In the genomic region with DNA sequence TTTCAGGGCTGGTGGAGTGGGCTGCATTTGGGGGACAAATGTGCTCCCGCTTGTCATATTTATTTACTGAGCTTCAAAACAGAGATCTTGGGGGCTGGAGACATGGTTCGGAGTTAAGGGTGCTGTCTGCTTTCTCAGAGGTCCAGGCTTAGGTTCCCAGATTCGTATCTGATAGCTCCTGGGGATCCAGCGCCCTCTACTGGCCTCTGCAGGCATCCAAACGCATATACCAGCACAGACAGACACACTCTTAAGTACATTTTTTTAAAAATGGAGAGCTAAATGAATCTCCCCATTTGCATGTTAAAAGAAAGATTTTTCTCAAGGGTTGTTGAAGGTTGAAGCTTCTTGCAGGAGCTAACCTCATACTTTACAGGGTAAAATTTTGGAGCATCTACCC, we compare ENCODE assay signal across 14 mouse cellular contexts. TPM values are rescaled to one million over a fixed set of nuclear protein-coding genes. Genes with fewer than 3 reads are reported as not detected.
DNase-seq lines count a peak whose midpoint lies in the region; ATAC-seq and TF ChIP-seq lines count a peak whose summit lies in the region.
"Had no signal": no experiment of that assay in that cellular context is flagged by ENCODE, and none has a peak within 500 bp of the region (broad histone marks: within the 10 kb centered on the region; RNA-seq: fewer than 3 reads in every experiment).

No protein-coding gene starts in this region.

- 0 out of 2 replicates have a peak, but pooled peaks cover 6% of the 10 kb centered on the region for H3K4me1 ChIP-seq in intestine, postnatal 0 days (replicated peaks; ENCODE audit: control insufficient read depth, insufficient read depth, low read length)
- H3K4me1 ChIP-seq in intestine, embryonic 15.5 days (replicated peaks): peaks cover 8% of the 10 kb centered on the region; the same call in 1 of the 2 replicates
- H3K4me1 ChIP-seq in neural tube, embryonic 13.5 days (replicated peaks): 0 out of 2 replicates have a peak, but pooled peaks cover 6% of the 10 kb centered on the region
- peaks cover 9% of the 10 kb centered on the region for H3K4me1 ChIP-seq in E14TG2a.4 (replicated peaks; ENCODE audit: low read depth, low read length)
- peaks cover 1% of the 10 kb centered on the region; the same call in 1 of the 2 replicates for H3K4me1 ChIP-seq in bone marrow, adult 2 months (ENCODE audit: control insufficient read depth, insufficient read depth, low read length)
- H3K4me1 ChIP-seq in hindbrain, embryonic 16.5 days (ENCODE audit: control insufficient read depth, insufficient read depth, low read depth, low read length): no peaks in the 10 kb centered on the region; the same call in 1 of the 2 replicates

- H3K9ac ChIP-seq in intestine, postnatal 0 days (ENCODE audit: low read depth, low read length): no peak overlapping the region
- no peak overlapping the region for H3K9ac ChIP-seq in intestine, embryonic 15.5 days
- no peak overlapping the region for H3K9ac ChIP-seq in neural tube, embryonic 13.5 days
- no peak overlapping the region for H3K9ac ChIP-seq in hindbrain, embryonic 16.5 days (ENCODE audit: low read depth, low read length)
- H3K9ac ChIP-seq: hindbrain, embryonic 13.5 days had no signal

- H3K4me2 ChIP-seq in intestine, postnatal 0 days (replicated peaks; ENCODE audit: low read depth): no peak overlapping the region
- H3K4me2 ChIP-seq in intestine, embryonic 15.5 days (replicated peaks): no peak overlapping the region
- no peak overlapping the region for H3K4me2 ChIP-seq in neural tube, embryonic 13.5 days
- no peak overlapping the region for H3K4me2 ChIP-seq in hindbrain, embryonic 16.5 days (ENCODE audit: low read length)
- H3K4me2 ChIP-seq: hindbrain, embryonic 13.5 days had no signal

- no peak overlapping the region for H3K4me3 ChIP-seq in intestine, postnatal 0 days (ENCODE audit: low read depth, low read length)
- H3K4me3 ChIP-seq in intestine, embryonic 15.5 days (replicated peaks): no peak overlapping the region
- H3K4me3 ChIP-seq in neural tube, embryonic 13.5 days: no peak overlapping the region
- 0 out of 2 replicates have a peak overlapping the region, but pooled peaks have one; percentile 20 for H3K4me3 ChIP-seq in E14TG2a.4 (replicated peaks; ENCODE audit: low read length)
- H3K4me3 ChIP-seq in bone marrow, adult 2 months (replicated peaks; ENCODE audit: control insufficient read depth, low read depth, low read length): no peak overlapping the region
- no peak overlapping the region for H3K4me3 ChIP-seq in hindbrain, embryonic 16.5 days (ENCODE audit: low read length)
- H3K4me3 ChIP-seq: forebrain, embryonic 10.5 days; hindbrain, embryonic 13.5 days; myocyte had no signal

- no peak for ATAC-seq in intestine, postnatal 0 days
- ATAC-seq in intestine, embryonic 15.5 days: no peak
- ATAC-seq in neural tube, embryonic 13.5 days (ENCODE audit: low read depth): no peak
- ATAC-seq in hindbrain, embryonic 16.5 days: no peak

- H3K27me3 ChIP-seq in intestine, postnatal 0 days (replicated peaks; ENCODE audit: control insufficient read depth, insufficient read depth, low read length): no peaks in the 10 kb centered on the region
- no peaks in the 10 kb centered on the region for H3K27me3 ChIP-seq in intestine, embryonic 15.5 days (replicated peaks)
- no peaks in the 10 kb centered on the region for H3K27me3 ChIP-seq in neural tube, embryonic 13.5 days
- H3K27me3 ChIP-seq in E14TG2a.4 (ENCODE audit: insufficient read depth, low read length): peaks cover 12% of the 10 kb centered on the region
- no peaks in the 10 kb centered on the region for H3K27me3 ChIP-seq in hindbrain, embryonic 16.5 days (replicated peaks; ENCODE audit: control insufficient read depth, insufficient read depth, low read length)
- H3K27me3 ChIP-seq: hindbrain, embryonic 13.5 days had no signal

- no peak overlapping the region for H3K27ac ChIP-seq in intestine, postnatal 0 days (ENCODE audit: low read depth, low read length)
- no peak overlapping the region for H3K27ac ChIP-seq in intestine, embryonic 15.5 days
- H3K27ac ChIP-seq in neural tube, embryonic 13.5 days (replicated peaks): peak overlapping the region; percentile 43; the same call in 1 of the 2 replicates
- no peak overlapping the region for H3K27ac ChIP-seq in bone marrow, adult 2 months (ENCODE audit: control insufficient read depth, insufficient read depth, low read depth, low read length, poor library complexity)
- H3K27ac ChIP-seq in hindbrain, embryonic 16.5 days (ENCODE audit: low read depth, low read length): no peak overlapping the region
- H3K27ac ChIP-seq: forebrain, embryonic 10.5 days; hindbrain, embryonic 13.5 days had no signal

- no peak for TF ChIP-seq POLR2A in bone marrow, adult 2 months (IDR thresholded peaks at IDR 0.05; ENCODE audit: borderline replicate concordance, control insufficient read depth, low read depth, low read length)

- H3K36me3 ChIP-seq in intestine, postnatal 0 days (ENCODE audit: control insufficient read depth, insufficient read depth): no peaks in the 10 kb centered on the region
- no peaks in the 10 kb centered on the region for H3K36me3 ChIP-seq in intestine, embryonic 15.5 days
- H3K36me3 ChIP-seq in neural tube, embryonic 13.5 days: no peaks in the 10 kb centered on the region
- H3K36me3 ChIP-seq in E14TG2a.4 (ENCODE audit: insufficient read depth, low read length): no peaks in the 10 kb centered on the region
- no peaks in the 10 kb centered on the region for H3K36me3 ChIP-seq in hindbrain, embryonic 16.5 days (ENCODE audit: control insufficient read depth, insufficient read depth, low read length)
- H3K36me3 ChIP-seq: forebrain, embryonic 10.5 days; hindbrain, embryonic 13.5 days had no signal

- TF ChIP-seq CTCF in intestine, postnatal 0 days (IDR thresholded peaks at IDR 0.05; ENCODE audit: low read depth): peak; percentile 39
- peak; percentile 88 for TF ChIP-seq CTCF in E14TG2a.4 (conservative IDR thresholded peaks at IDR 0.05; ENCODE audit: low read length)
- peak; percentile 24; the same call in 1 of the 2 replicates for TF ChIP-seq CTCF in bone marrow, adult 2 months (IDR thresholded peaks at IDR 0.05; ENCODE audit: control insufficient read depth, insufficient read depth, low read length)

- no peaks in the 10 kb centered on the region for H3K9me3 ChIP-seq in intestine, postnatal 0 days (ENCODE audit: control insufficient read depth)
- no peaks in the 10 kb centered on the region for H3K9me3 ChIP-seq in intestine, embryonic 15.5 days
- no peaks in the 10 kb centered on the region for H3K9me3 ChIP-seq in neural tube, embryonic 13.5 days
- peaks cover 8% of the 10 kb centered on the region for H3K9me3 ChIP-seq in E14TG2a.4 (ENCODE audit: low read length)
- H3K9me3 ChIP-seq in hindbrain, embryonic 16.5 days (ENCODE audit: control insufficient read depth, low read length): no peaks in the 10 kb centered on the region
- H3K9me3 ChIP-seq: forebrain, embryonic 10.5 days; hindbrain, embryonic 13.5 days had no signal

- no peak for DNase-seq in neural tube, embryonic 10.5 days (ENCODE audit: extremely low spot score, low spot score)
- DNase-seq in thymus, postnatal 25 days: no peak
- DNase-seq: adrenal gland, adult 8-10 months; cerebellum, adult 2 months; liver had no signal

- 86% methylated on average over 5 of the region's 5 CpGs for WGBS in intestine, postnatal 0 days
- WGBS in intestine, embryonic 15.5 days: 82% methylated on average over 5 of the region's 5 CpGs
- WGBS in neural tube, embryonic 13.5 days: 80% methylated on average over 5 of the region's 5 CpGs
- WGBS in bone marrow, adult 2 months: 82% methylated on average over 5 of the region's 5 CpGs
- 77% methylated on average over 5 of the region's 5 CpGs for WGBS in hindbrain, embryonic 16.5 days

RNA-seq across cellular contexts. Expression of a gene that starts 38.1 kb away (rescaled TPM):
- polyA plus RNA-seq in intestine, postnatal 0 days (2015; fragmentation: Nextera tagmentation; extraction: Ambion mirVana): 3.6 and 4.4 TPM in 2 replicates
- polyA plus RNA-seq in intestine, embryonic 15.5 days (2015; fragmentation: Nextera tagmentation; extraction: Ambion mirVana): 7.7 and 8.6 TPM in 2 replicates
- 3.7 and 4.1 TPM in 2 replicates for polyA plus RNA-seq in neural tube, embryonic 13.5 days (2015; fragmentation: Nextera tagmentation; extraction: Ambion mirVana)
- 1.1 and 2.0 TPM in 2 replicates for polyA plus RNA-seq in bone marrow, adult 2 months (2011; ENCODE audit: insufficient read depth, insufficient read length, low replicate concordance, missing spikeins)
- polyA plus RNA-seq in hindbrain, embryonic 16.5 days (2015; fragmentation: Nextera tagmentation; extraction: Ambion mirVana): 5.8 and 6.4 TPM in 2 replicates

Comparison
In these comparisons a context has a peak if more than half of its experiments do, and no peak if none do; other contexts are left out.
1. CTCF ChIP-seq: peak in every context shown above with its lines; median percentile 88 in E14TG2a.4; 39 in intestine, postnatal 0 days; 24 in bone marrow, adult 2 months.